Mouse (Mus musculus): ENCODE data around the gene Tef. TPM values are rescaled to one million over a fixed set of nuclear protein-coding genes. Genes with fewer than 3 reads are reported as not detected.

Tef gene
- total and polyA plus RNA-seq, 3 experiments, result 12.3 to 21.7 TPM; not detected in 1

- Histone ChIP-seq H3K4me3 (ENCODE audit: control insufficient read depth in 1 of 2, insufficient read depth in 1 of 2, low read depth in 2 of 2, low read length in 2 of 2) (no peak overlapping the region), H3K9ac (ENCODE audit: control insufficient read depth, low read depth, low read length, poor library complexity, severe bottlenecking) (no peak overlapping the region), H3K36me3 (ENCODE audit: control insufficient read depth in 1 of 2, insufficient read depth in 2 of 2, low read length in 2 of 2) (peaks cover 0 to 14% of the 10 kb centered on the region in 2 experiments; a peak in 2 of 4 replicates), H3K9me3 (replicated peaks; ENCODE audit: insufficient read depth, low read length) (no peaks in the 10 kb centered on the region), H3K4me1 (ENCODE audit: control insufficient read depth in 1 of 2, insufficient read depth in 2 of 2, low read length in 2 of 2) (peaks cover 6 to 21% of the 10 kb centered on the region in 2 experiments), H3K27me3 (ENCODE audit: control insufficient read depth in 1 of 2, insufficient read depth in 2 of 2, low read length in 2 of 2) (no peaks in the 10 kb centered on the region), H3K79me2 (ENCODE audit: control insufficient read depth, insufficient read depth, low read length, poor library complexity) (no peaks in the 10 kb centered on the region; the same call in 1 of the 2 replicates), H3K27ac (ENCODE audit: control insufficient read depth, low read depth, low read length) (no peak overlapping the region)
- no peak for DNase-seq (ENCODE audit: low read depth, low spot score)
- TF ChIP-seq MYB (IDR thresholded peaks at IDR 0.05; ENCODE audit: low read depth, low read length) (no peak), SMC3 (IDR thresholded peaks at IDR 0.05; ENCODE audit: low read depth, low read length) (no peak), MAZ (IDR thresholded peaks at IDR 0.05; ENCODE audit: low read depth, low read length) (no peak), USF2 (IDR thresholded peaks at IDR 0.05; ENCODE audit: borderline replicate concordance in 1 of 2, insufficient read depth in 1 of 2, low read depth in 1 of 2, low read length in 2 of 2) (no peak), ZNF384 (IDR thresholded peaks at IDR 0.05; ENCODE audit: low read depth, low read length) (no peak), MAX (IDR thresholded peaks at IDR 0.05; ENCODE audit: low read length) (no peak), ELF1 (IDR thresholded peaks at IDR 0.05; ENCODE audit: low read depth, low read length) (no peak), POLR2AphosphoS2 (IDR thresholded peaks at IDR 0.05; ENCODE audit: low read length) (no peak), ZKSCAN1 (IDR thresholded peaks at IDR 0.05; ENCODE audit: low read depth, low read length) (no peak), POLR2A (IDR thresholded peaks at IDR 0.05; ENCODE audit: control insufficient read depth in 1 of 2, insufficient read depth in 1 of 2, low read depth in 1 of 2, low read length in 2 of 2, poor library complexity in 1 of 2) (no peak), UBTF (IDR thresholded peaks at IDR 0.05; ENCODE audit: borderline replicate concordance, insufficient read depth, low read depth, low read length) (no peak)
These were observed 1.8 kb upstream of the Tef start for GRCm38 (mm10) chr15:81800391-81800790.

DNA sequence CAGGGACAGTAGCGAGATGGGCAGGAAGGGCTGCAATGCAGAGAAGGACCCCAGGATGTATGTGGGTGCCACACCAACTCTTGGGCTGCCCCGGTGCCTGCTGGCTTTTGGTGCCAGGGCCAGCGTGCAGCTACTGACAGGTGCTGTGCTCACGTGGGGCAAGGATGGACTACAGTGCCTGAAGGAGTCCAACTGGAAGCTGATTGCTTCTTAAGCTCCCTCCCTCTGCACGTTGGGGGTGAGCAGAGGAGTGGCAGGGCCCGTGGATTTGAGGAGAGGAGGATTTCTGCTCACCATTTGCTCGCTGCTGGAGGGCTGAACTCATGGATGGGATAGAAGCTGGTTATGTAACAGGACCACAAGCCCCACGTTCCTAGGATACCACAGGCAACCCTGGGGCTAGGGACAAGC, 725 bp downstream of the Tef start:
- Histone ChIP-seq H3K36me3 (ENCODE audit: control insufficient read depth in 1 of 2, insufficient read depth in 2 of 2, low read length in 2 of 2) (peaks cover 0 to 14% of the 10 kb centered on the region in 2 experiments; a peak in 2 of 4 replicates), H3K79me2 (ENCODE audit: control insufficient read depth, insufficient read depth, low read length, poor library complexity) (no peaks in the 10 kb centered on the region; the same call in 1 of the 2 replicates), H3K4me1 (ENCODE audit: control insufficient read depth in 1 of 2, insufficient read depth in 2 of 2, low read length in 2 of 2) (peaks cover 6 to 21% of the 10 kb centered on the region in 2 experiments), H3K27me3 (ENCODE audit: control insufficient read depth in 1 of 2, insufficient read depth in 2 of 2, low read length in 2 of 2) (no peaks in the 10 kb centered on the region), H3K4me3 (ENCODE audit: control insufficient read depth in 1 of 2, insufficient read depth in 1 of 2, low read depth in 2 of 2, low read length in 2 of 2) (peak overlapping the region; percentile 56 to 62), H3K9ac (ENCODE audit: control insufficient read depth, low read depth, low read length, poor library complexity, severe bottlenecking) (peak overlapping the region; percentile 63), H3K9me3 (replicated peaks; ENCODE audit: insufficient read depth, low read length) (no peaks in the 10 kb centered on the region), H3K27ac (ENCODE audit: control insufficient read depth, low read depth, low read length) (peak overlapping the region; percentile 30)
- DNase-seq (ENCODE audit: low read depth, low spot score), result no peak
- TF ChIP-seq USF1 (IDR thresholded peaks at IDR 0.05; ENCODE audit: low read depth, low read length), result peak; percentile 4; the same call in 1 of the 2 replicates
- no peak for TF ChIP-seq MXI1 (IDR thresholded peaks at IDR 0.05; ENCODE audit: low read depth, low read length)

GRCm38 (mm10) chr15:81803425-81803951, 1.3 kb downstream of the Tef start:
- Histone ChIP-seq H3K4me1 (ENCODE audit: control insufficient read depth in 1 of 2, insufficient read depth in 2 of 2, low read length in 2 of 2) (peaks cover 6 to 21% of the 10 kb centered on the region in 2 experiments), H3K27ac (ENCODE audit: control insufficient read depth, low read depth, low read length) (0 out of 2 replicates have a peak overlapping the region, but pooled peaks have one; percentile 12), H3K9ac (ENCODE audit: control insufficient read depth, low read depth, low read length, poor library complexity, severe bottlenecking) (peak overlapping the region; percentile 63), H3K9me3 (replicated peaks; ENCODE audit: insufficient read depth, low read length) (no peaks in the 10 kb centered on the region), H3K36me3 (ENCODE audit: control insufficient read depth in 1 of 2, insufficient read depth in 2 of 2, low read length in 2 of 2) (peaks cover 0 to 14% of the 10 kb centered on the region in 2 experiments; a peak in 2 of 4 replicates), H3K27me3 (ENCODE audit: control insufficient read depth in 1 of 2, insufficient read depth in 2 of 2, low read length in 2 of 2) (no peaks in the 10 kb centered on the region), H3K4me3 (ENCODE audit: control insufficient read depth in 1 of 2, insufficient read depth in 1 of 2, low read depth in 2 of 2, low read length in 2 of 2) (peak overlapping the region; percentile 56 to 62; a peak in 3 of 4 replicates), H3K79me2 (ENCODE audit: control insufficient read depth, insufficient read depth, low read length, poor library complexity) (no peaks in the 10 kb centered on the region; the same call in 1 of the 2 replicates)
- peak; percentile 48 for DNase-seq (ENCODE audit: low read depth, low spot score)
- TF ChIP-seq HCFC1 (IDR thresholded peaks at IDR 0.05; ENCODE audit: low read depth, low read length) (no peak), POLR2A (IDR thresholded peaks at IDR 0.05; ENCODE audit: control insufficient read depth in 1 of 2, insufficient read depth in 1 of 2, low read depth in 1 of 2, low read length in 2 of 2, poor library complexity in 1 of 2) (no peak), MAZ (IDR thresholded peaks at IDR 0.05; ENCODE audit: low read depth, low read length) (no peak), ZKSCAN1 (IDR thresholded peaks at IDR 0.05; ENCODE audit: low read depth, low read length) (no peak), TBP (IDR thresholded peaks at IDR 0.05; ENCODE audit: low read depth, low read length) (no peak), MAFK (IDR thresholded peaks at IDR 0.05; ENCODE audit: borderline replicate concordance, low read depth, low read length) (no peak), MXI1 (IDR thresholded peaks at IDR 0.05; ENCODE audit: low read depth, low read length) (no peak), TAL1 (IDR thresholded peaks at IDR 0.05; ENCODE audit: low read length) (peak; percentile 48), ETS1 (IDR thresholded peaks at IDR 0.05; ENCODE audit: low read depth, low read length) (no peak; the same call in 1 of the 2 replicates), EP300 (IDR thresholded peaks at IDR 0.05; ENCODE audit: low read depth in 1 of 2, low read length in 2 of 2) (no peak), NRF1 (IDR thresholded peaks at IDR 0.05; ENCODE audit: insufficient read depth, low read depth, low read length, poor library complexity, severe bottlenecking) (no peak), GABPA (IDR thresholded peaks at IDR 0.05; ENCODE audit: low read depth, low read length) (no peak), E2F4 (IDR thresholded peaks at IDR 0.05; ENCODE audit: borderline replicate concordance, low read depth, low read length) (no peak), MYC (IDR thresholded peaks at IDR 0.05; ENCODE audit: low read depth, low read length) (0 out of 2 replicates have a peak, but pooled peaks have one; percentile 28), POLR2AphosphoS2 (IDR thresholded peaks at IDR 0.05; ENCODE audit: low read length) (no peak)

Measured in MEL (cell line).